Mouse (Mus musculus) bone marrow, adult 2 months (tissue): ENCODE measurements around the gene Endod1.

ENCODE experiments used
- CTCF ChIP-seq: fragments of 200-500 bp; IDR thresholded peaks from 2 replicates; pipeline ENCODE4 v1.5.1; 2011; ENCODE audit warnings: low read length, control low read depth; ENCODE audit not compliant: control insufficient read depth, insufficient read depth
- POLR2A ChIP-seq: fragments of 200-500 bp; IDR thresholded peaks from 2 replicates; pipeline ENCODE4 v1.6.1; 2011; ENCODE audit warnings: low read depth, mild to moderate bottlenecking, control low read depth, low read length, borderline replicate concordance; ENCODE audit not compliant: control insufficient read depth

DNA sequence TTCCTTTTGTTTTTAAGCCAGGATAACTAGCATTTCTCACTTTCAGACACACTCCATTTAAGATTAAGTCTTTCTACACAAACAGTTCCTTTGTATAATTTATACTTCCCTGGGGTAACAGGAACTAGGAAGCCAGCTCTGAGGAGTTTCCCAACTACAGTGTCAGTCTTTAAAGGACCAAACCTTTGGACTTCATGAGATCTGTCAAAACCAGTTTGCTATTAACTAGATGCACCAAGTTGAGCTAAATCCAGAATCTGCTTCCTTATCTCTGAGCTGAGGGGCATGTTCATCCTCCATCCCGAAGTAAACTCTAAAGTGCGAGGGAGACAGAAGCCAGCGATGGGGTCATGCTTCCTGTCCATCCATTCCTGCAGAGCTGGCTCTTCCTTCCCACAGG is 74.0 kb downstream of the Endod1 start:
- TF ChIP-seq CTCF, result no peak
- no peak for TF ChIP-seq POLR2A
